Mouse (Mus musculus): ENCODE measurements around the gene 6430571L13Rik. TPM values are rescaled to one million over a fixed set of nuclear protein-coding genes. Genes with fewer than 3 reads are reported as not detected.
A peak's percentile ranks its signal among the peaks of the same experiment; 100 is the strongest.
"Not testable (repeated sequence)": the region's sequence is repeated elsewhere in the genome, so short reads cannot be mapped to it uniquely, and the experiment has no call there.

Gene 6430571L13Rik
- total and polyA plus RNA-seq, 3 experiments: 0.09 to 0.72 (median 0.11) TPM

- TF ChIP-seq BHLHE40 (IDR thresholded peaks at IDR 0.05; ENCODE audit: low read depth, low read length) (peak; percentile 71), POLR2AphosphoS2 (IDR thresholded peaks at IDR 0.05; ENCODE audit: low read depth, low read length) (no peak), PAX5 (IDR thresholded peaks at IDR 0.05; ENCODE audit: low read length) (no peak), GABPA (IDR thresholded peaks at IDR 0.05; ENCODE audit: insufficient replicate concordance, low read depth, low read length) (no peak), NRF1 (IDR thresholded peaks at IDR 0.05; ENCODE audit: low read depth, low read length) (no peak), MAFK (IDR thresholded peaks at IDR 0.05; ENCODE audit: insufficient replicate concordance, low read length) (no peak), ETS1 (conservative IDR thresholded peaks at IDR 0.05; ENCODE audit: low read depth, low read length) (peak; percentile 57), SIN3A (IDR thresholded peaks at IDR 0.05; ENCODE audit: low read length) (no peak), NELFE (IDR thresholded peaks at IDR 0.05; ENCODE audit: low read depth, low read length) (no peak), ELF1 (IDR thresholded peaks at IDR 0.05; ENCODE audit: low read depth, low read length) (no peak), POLR2A (IDR thresholded peaks at IDR 0.05; ENCODE audit: low read depth, low read length) (no peak), ZC3H11A (IDR thresholded peaks at IDR 0.05; ENCODE audit: low read depth, low read length) (no peak), ZKSCAN1 (IDR thresholded peaks at IDR 0.05; ENCODE audit: borderline replicate concordance, low read depth, low read length) (peak; percentile 54; the same call in 1 of the 2 replicates)
Measured at GRCm38 (mm10) chr9:107305601-107306542, 34.5 kb upstream of the 6430571L13Rik start (continued).

- peaks cover 60 to 84% of the 10 kb centered on the region in 2 experiments for H3K4me1 ChIP-seq (ENCODE audit: control insufficient read depth in 1 of 2, insufficient read depth in 2 of 2)
- H3K4me3 ChIP-seq (replicated peaks in 1 of 3; ENCODE audit: low read depth in 2 of 3, low read length in 2 of 3, poor library complexity in 1 of 3): peak overlapping the region in 1 of 3 experiments; percentile 47
- DNase-seq (ENCODE audit: extremely low read depth); H3K4me2 ChIP-seq (ENCODE audit: insufficient read depth, low read depth, poor library complexity, severe bottlenecking); H3K36me3 ChIP-seq (replicated peaks in 1 of 2; ENCODE audit: control insufficient read depth in 1 of 2, insufficient read depth in 1 of 2, low read length in 1 of 2); H3K9me3 ChIP-seq (replicated peaks; ENCODE audit: low read length); H3K27me3 ChIP-seq (replicated peaks); dilution Hi-C loops (cut with MboI; ENCODE audit: extremely low pct_ligation_motif_present, extremely low pct_unique_long_range_greater_than_20kb, low sequenced_read_pairs); in situ Hi-C loops (cut with MboI; ENCODE audit: low pct_ligation_motif_present, low pct_unique_long_range_greater_than_20kb, low sequenced_read_pairs); H3K79me2 ChIP-seq (replicated peaks; ENCODE audit: control insufficient read depth, extremely low read depth, insufficient read depth, poor library complexity, severe bottlenecking); H3K9ac ChIP-seq (ENCODE audit: insufficient read depth, low read depth): not testable (repeated sequence)
- H3K27ac ChIP-seq (ENCODE audit: insufficient read depth, low read depth): peak overlapping the region; percentile 54
Measured at GRCm38 (mm10) chr9:107306673-107307072, 33.7 kb upstream of the 6430571L13Rik start.

- in situ Hi-C loops (cut with MboI; ENCODE audit: low pct_ligation_motif_present, low pct_unique_long_range_greater_than_20kb, low sequenced_read_pairs): no loop called here
- no peak for DNase-seq (ENCODE audit: extremely low read depth)
- H3K4me2 ChIP-seq (ENCODE audit: insufficient read depth, low read depth, poor library complexity, severe bottlenecking): no peak overlapping the region
- H3K36me3 ChIP-seq (replicated peaks in 1 of 2; ENCODE audit: control insufficient read depth in 1 of 2, insufficient read depth in 1 of 2, low read length in 1 of 2): no peaks in the 10 kb centered on the region
- dilution Hi-C loops (cut with MboI; ENCODE audit: extremely low pct_ligation_motif_present, extremely low pct_unique_long_range_greater_than_20kb, low sequenced_read_pairs): no loop called here
- no peak overlapping the region for H3K9ac ChIP-seq (ENCODE audit: insufficient read depth, low read depth)
- H3K4me3 ChIP-seq (replicated peaks in 1 of 3; ENCODE audit: low read depth in 2 of 3, low read length in 2 of 3, poor library complexity in 1 of 3): peak overlapping the region in 1 of 3 experiments; percentile 47
- 0 out of 4 replicates have a peak, but pooled peaks of 1 of the 2 experiments have one; percentile 12 for TF ChIP-seq CTCF (conservative IDR thresholded peaks at IDR 0.05 in 1 of 2, IDR thresholded peaks at IDR 0.05 in 1 of 2; ENCODE audit: low read depth in 2 of 2, low read length in 2 of 2)
- TF ChIP-seq MYC (IDR thresholded peaks at IDR 0.05; ENCODE audit: low read depth, low read length): no peak
- peak overlapping the region; percentile 54; the same call in 1 of the 2 replicates for H3K27ac ChIP-seq (ENCODE audit: insufficient read depth, low read depth)
- no peaks in the 10 kb centered on the region for H3K27me3 ChIP-seq (replicated peaks)
- H3K79me2 ChIP-seq (replicated peaks; ENCODE audit: control insufficient read depth, extremely low read depth, insufficient read depth, poor library complexity, severe bottlenecking): no peaks in the 10 kb centered on the region
- no peaks in the 10 kb centered on the region for H3K9me3 ChIP-seq (replicated peaks; ENCODE audit: low read length)
- H3K4me1 ChIP-seq (ENCODE audit: control insufficient read depth in 1 of 2, insufficient read depth in 2 of 2): peaks cover 63 to 90% of the 10 kb centered on the region in 2 experiments
Measured at GRCm38 (mm10) chr9:107307099-107307872, 33.1 kb upstream of the 6430571L13Rik start.

All from CH12.LX (cell line).